Mouse (Mus musculus) limb, embryonic 14.5 days (tissue): ENCODE measurements around the gene Vmn1r5. TPM values are rescaled to one million over a fixed set of nuclear protein-coding genes. Genes with fewer than 3 reads are reported as not detected.
"Not testable (repeated sequence)": the region's sequence is repeated elsewhere in the genome, so short reads cannot be mapped to it uniquely, and the experiment has no call there.

Source experiments
- ATAC-seq: fragments of 200-750 bp; cut with Nextera tagmentation; 2 replicates; pipeline ENCODE4 v1.8.0; 2017; ENCODE audit warnings: low read depth, moderate number of reproducible peaks, moderate TSS enrichment; ENCODE audit not compliant: low FRiP score
- DNase-seq: peaks from one replicate; pipeline ENCODE4 v3.0.0-alpha.2; 2015; ENCODE audit warnings: low spot score
- H3K27ac ChIP-seq: fragments of 300-500 bp; sonication (generic); replicated peaks from 2 replicates; pipeline ENCODE4 v1.5.1; 2014; ENCODE audit warnings: low read depth, mild to moderate bottlenecking, low read length, moderate library complexity, mixed read lengths
- H3K27me3 ChIP-seq: fragments of 300-500 bp; sonication (generic); 2 replicates; pipeline ENCODE4 v1.6.1; 2014; ENCODE audit warnings: low read length, mixed read lengths; ENCODE audit not compliant: control insufficient read depth, insufficient read depth
- H3K36me3 ChIP-seq: fragments of 300-500 bp; sonication (generic); 2 replicates; pipeline ENCODE4 v1.6.1; 2014; ENCODE audit warnings: mild to moderate bottlenecking, low read length, moderate library complexity, mixed read lengths; ENCODE audit not compliant: control insufficient read depth, insufficient read depth
- H3K4me1 ChIP-seq: fragments of 300-500 bp; sonication (generic); 2 replicates; pipeline ENCODE4 v1.6.1; 2014; ENCODE audit warnings: antibody characterized with exemption, low read length, mixed read lengths; ENCODE audit not compliant: control insufficient read depth, insufficient read depth
- H3K4me2 ChIP-seq: fragments of 300-500 bp; sonication (generic); replicated peaks from 2 replicates; pipeline ENCODE4 v1.6.1; 2014; ENCODE audit warnings: low read depth, mild to moderate bottlenecking, low read length, moderate library complexity; ENCODE audit not compliant: severe bottlenecking
- H3K4me3 ChIP-seq: fragments of 300-500 bp; sonication (generic); replicated peaks from 2 replicates; pipeline ENCODE4 v1.5.1; 2014; ENCODE audit warnings: low read length
- H3K9ac ChIP-seq: fragments of 300-500 bp; sonication (generic); 2 replicates; pipeline ENCODE4 v1.6.1; 2014; ENCODE audit warnings: mild to moderate bottlenecking, low read depth, low read length, moderate library complexity; ENCODE audit not compliant: severe bottlenecking
- H3K9me3 ChIP-seq: fragments of 300-500 bp; sonication (generic); 2 replicates; pipeline ENCODE4 v1.6.1; 2016; ENCODE audit warnings: low read length; ENCODE audit not compliant: control insufficient read depth
- POLR2A ChIP-seq: fragments of 200-500 bp; IDR thresholded peaks from 2 replicates; pipeline ENCODE4 v1.8.0; 2012; ENCODE audit warnings: inconsistent platforms, mild to moderate bottlenecking, moderate library complexity, borderline replicate concordance; ENCODE audit not compliant: insufficient read depth, insufficient read length; ENCODE audit errors: extremely low read depth
- whole genome bisulfite sequencing: fragments of 180-500 bp; shearing (Covaris S2); extraction: QIAGEN DNeasy Blood & Tissue Kit; methylation state at CpG from one replicate; pipeline ENCODE4 v1.1.7; 2014; 5-methylcytosine and 5-hydroxymethylcytosine counted together
- polyA plus RNA-seq, 2 experiments: library from polyadenylated mRNA; depleted of rRNA in 1 of 2; stranded (reverse) in 1 of 2; unstranded in 1 of 2; fragments of >200 nt; fragmentation: Nextera tagmentation in 1 of 2; extraction: Ambion mirVana in 1 of 2; gene quantifications; 2 replicates each; pipeline versions ENCODE4 v1.2.1 to v1.2.3; 2012 to 2014

Gene Vmn1r5
- polyA plus RNA-seq, 2 experiments = not detected

GRCm38 (mm10) chr6:56934366-56934765, 35.7 kb upstream of the Vmn1r5 start:
- WGBS = 85% methylated on average over 4 of the region's 4 CpGs

GRCm38 (mm10) chr6:56956436-56956835, 13.6 kb upstream of the Vmn1r5 start:
- no peaks in the 10 kb centered on the region for H3K4me1 ChIP-seq
- H3K36me3 ChIP-seq = no peaks in the 10 kb centered on the region
- no peak overlapping the region for H3K9ac ChIP-seq
- no peak overlapping the region for H3K27ac ChIP-seq
- 82% methylated on average over 5 of the region's 5 CpGs for WGBS
- no peak overlapping the region for H3K4me2 ChIP-seq
- H3K9me3 ChIP-seq = no peaks in the 10 kb centered on the region
- no peak for TF ChIP-seq POLR2A
- DNase-seq (no peak), ATAC-seq (no peak)
- H3K4me3 ChIP-seq = no peak overlapping the region
- H3K27me3 ChIP-seq = no peaks in the 10 kb centered on the region

More at GRCm38 (mm10) chr6:56934366-56934765, 35.7 kb upstream of the Vmn1r5 start:
- H3K27me3 ChIP-seq = no peaks in the 10 kb centered on the region
- H3K27ac ChIP-seq = no peak overlapping the region
- H3K4me2 ChIP-seq = no peak overlapping the region
- no peak for ATAC-seq
- no peaks in the 10 kb centered on the region for H3K9me3 ChIP-seq
- TF ChIP-seq POLR2A = no peak
- no peak overlapping the region for H3K4me3 ChIP-seq
- H3K36me3 ChIP-seq = no peaks in the 10 kb centered on the region
- H3K9ac ChIP-seq = no peak overlapping the region
- DNase-seq = no peak
- H3K4me1 ChIP-seq = no peaks in the 10 kb centered on the region

GRCm38 (mm10) chr6:56996943-56997342, 26.9 kb downstream of the Vmn1r5 start, which contains the start of gene Vmn1r6:
Gene Vmn1r6 (plus strand): TSS chr6:56997243.
- ATAC-seq (no peak), DNase-seq (no peak)
- H3K27ac ChIP-seq = no peak within 1 kb of the TSS
- H3K9me3 ChIP-seq = no peaks in the 10 kb centered on the region
- H3K4me2 ChIP-seq = no peak within 1 kb of the TSS
- H3K36me3 ChIP-seq = no peaks in the 10 kb centered on the region
- no peak within 1 kb of the TSS for H3K4me3 ChIP-seq
- no peak within 1 kb of the TSS for H3K9ac ChIP-seq
- H3K27me3 ChIP-seq = no peaks in the 10 kb centered on the region
- no peaks in the 10 kb centered on the region for H3K4me1 ChIP-seq
- 76% methylated on average over 2 of the region's 2 CpGs for WGBS
- TF ChIP-seq POLR2A = no peak

GRCm38 (mm10) chr6:57025224-57025623, 55.2 kb downstream of the Vmn1r5 start, which contains the start of gene Vmn1r7:
Gene Vmn1r7 (minus strand): TSS chr6:57025324.
- not testable (repeated sequence) for ATAC-seq, H3K9me3 ChIP-seq, H3K36me3 ChIP-seq, H3K4me2 ChIP-seq, H3K4me1 ChIP-seq, H3K4me3 ChIP-seq, H3K27ac ChIP-seq, H3K9ac ChIP-seq, DNase-seq, H3K27me3 ChIP-seq
- WGBS = 94% methylated on average over 2 of the region's 2 CpGs

GRCm38 (mm10) chr6:57031984-57032383, 61.9 kb downstream of the Vmn1r5 start, which contains the start of gene Vmn1r8:
Gene Vmn1r8 (plus strand): TSS chr6:57032284.
- ATAC-seq (no peak), DNase-seq (no peak)

GRCm38 (mm10) chr6:57034674-57035073, 64.6 kb downstream of the Vmn1r5 start:
- H3K4me1 ChIP-seq = no peaks in the 10 kb centered on the region
- no peak for TF ChIP-seq POLR2A
- H3K4me3 ChIP-seq = no peak overlapping the region
- no peak overlapping the region for H3K27ac ChIP-seq
- DNase-seq (no peak), ATAC-seq (no peak)
- no peaks in the 10 kb centered on the region for H3K36me3 ChIP-seq
- no peak overlapping the region for H3K9ac ChIP-seq
- no peak overlapping the region for H3K4me2 ChIP-seq
- H3K27me3 ChIP-seq = no peaks in the 10 kb centered on the region
- 83% methylated on average over 2 of the region's 2 CpGs for WGBS
- no peaks in the 10 kb centered on the region for H3K9me3 ChIP-seq

More at GRCm38 (mm10) chr6:57031984-57032383, 61.9 kb downstream of the Vmn1r5 start, which contains the start of gene Vmn1r8:
- H3K27me3 ChIP-seq = no peaks in the 10 kb centered on the region
- H3K36me3 ChIP-seq = no peaks in the 10 kb centered on the region
- H3K4me1 ChIP-seq = no peaks in the 10 kb centered on the region
- TF ChIP-seq POLR2A = no peak
- no peak within 1 kb of the TSS for H3K4me2 ChIP-seq
- no peak within 1 kb of the TSS for H3K9ac ChIP-seq
- no peak within 1 kb of the TSS for H3K27ac ChIP-seq
- no peaks in the 10 kb centered on the region for H3K9me3 ChIP-seq
- no peak within 1 kb of the TSS for H3K4me3 ChIP-seq

Other genes starting within 250 kb of the Vmn1r5 start
- 25.1 and 27.0 TPM in 2 replicates for gene Kbtbd2, start 172.5 kb upstream of the Vmn1r5 start, polyA plus RNA-seq (2012; rRNA removed)
- 17.6 and 18.6 TPM in 2 replicates for gene Kbtbd2, start 172.5 kb upstream of the Vmn1r5 start, polyA plus RNA-seq (2014; fragmentation: Nextera tagmentation; extraction: Ambion mirVana)
- 232 and 239 TPM in 2 replicates for gene Fkbp9, start 138.2 kb upstream of the Vmn1r5 start, polyA plus RNA-seq (2012; rRNA removed)
- 205 and 219 TPM in 2 replicates for gene Fkbp9, start 138.2 kb upstream of the Vmn1r5 start, polyA plus RNA-seq (2014; fragmentation: Nextera tagmentation; extraction: Ambion mirVana)
- gene Nt5c3, start 46.3 kb upstream of the Vmn1r5 start, polyA plus RNA-seq (2012; rRNA removed) = 18.8 and 22.7 TPM in 2 replicates
- 60.3 and 62.9 TPM in 2 replicates for gene Nt5c3, start 46.3 kb upstream of the Vmn1r5 start, polyA plus RNA-seq (2014; fragmentation: Nextera tagmentation; extraction: Ambion mirVana)
- 0.15 and 0.24 TPM in 2 replicates for gene Vmn1r4, start 46.3 kb upstream of the Vmn1r5 start, polyA plus RNA-seq (2012; rRNA removed)
- gene Vmn1r4, start 46.3 kb upstream of the Vmn1r5 start, polyA plus RNA-seq (2014; fragmentation: Nextera tagmentation; extraction: Ambion mirVana) = 0.12 and 0.29 TPM in 2 replicates
- gene Vmn1r6, start 27.0 kb downstream of the Vmn1r5 start, polyA plus RNA-seq (2012; rRNA removed) = not detected in 2 replicates
- not detected in 2 replicates for gene Vmn1r6, start 27.0 kb downstream of the Vmn1r5 start, polyA plus RNA-seq (2014; fragmentation: Nextera tagmentation; extraction: Ambion mirVana)
- gene Vmn1r7, start 55.1 kb downstream of the Vmn1r5 start, polyA plus RNA-seq (2012; rRNA removed) = not detected in 2 replicates
- not detected in 2 replicates for gene Vmn1r7, start 55.1 kb downstream of the Vmn1r5 start, polyA plus RNA-seq (2014; fragmentation: Nextera tagmentation; extraction: Ambion mirVana)
- not detected in 2 replicates for gene Vmn1r8, start 62.0 kb downstream of the Vmn1r5 start, polyA plus RNA-seq (2012; rRNA removed)
- not detected in 2 replicates for gene Vmn1r8, start 62.0 kb downstream of the Vmn1r5 start, polyA plus RNA-seq (2014; fragmentation: Nextera tagmentation; extraction: Ambion mirVana)
- not detected in 2 replicates for gene Vmn1r9, start 96.5 kb downstream of the Vmn1r5 start, polyA plus RNA-seq (2012; rRNA removed)
- not detected in 2 replicates for gene Vmn1r9, start 96.5 kb downstream of the Vmn1r5 start, polyA plus RNA-seq (2014; fragmentation: Nextera tagmentation; extraction: Ambion mirVana)
- not detected in 2 replicates for gene Vmn1r10, start 139.2 kb downstream of the Vmn1r5 start, polyA plus RNA-seq (2012; rRNA removed)
- gene Vmn1r10, start 139.2 kb downstream of the Vmn1r5 start, polyA plus RNA-seq (2014; fragmentation: Nextera tagmentation; extraction: Ambion mirVana) = not detected in 2 replicates
- not detected in 2 replicates for gene Vmn1r11, start 163.2 kb downstream of the Vmn1r5 start, polyA plus RNA-seq (2012; rRNA removed)
- gene Vmn1r11, start 163.2 kb downstream of the Vmn1r5 start, polyA plus RNA-seq (2014; fragmentation: Nextera tagmentation; extraction: Ambion mirVana) = not detected in 2 replicates
- not detected in 2 replicates for gene Vmn1r12, start 186.6 kb downstream of the Vmn1r5 start, polyA plus RNA-seq (2012; rRNA removed)
- not detected in 2 replicates for gene Vmn1r12, start 186.6 kb downstream of the Vmn1r5 start, polyA plus RNA-seq (2014; fragmentation: Nextera tagmentation; extraction: Ambion mirVana)
- gene Vmn1r13, start 233.0 kb downstream of the Vmn1r5 start, polyA plus RNA-seq (2012; rRNA removed) = not detected in 2 replicates
- gene Vmn1r13, start 233.0 kb downstream of the Vmn1r5 start, polyA plus RNA-seq (2014; fragmentation: Nextera tagmentation; extraction: Ambion mirVana) = not detected in 2 replicates